Mouse (Mus musculus) mouse embryonic stem cell (cell line): Measurements from ENCODE around the gene Adarb2.

Source experiments
- in situ Hi-C, 2 experiments: fragments of 300-500 bp; cut with MboI; formaldehyde crosslinking; loops; 1 replicate in 1 of 2; 3 replicates in 1 of 2; pipeline ENCODE4 v1.14.3; 2019 to 2020; ENCODE audit warnings: low sequenced_read_pairs in 2 of 2, low pct_unique_long_range_greater_than_20kb in 1 of 2, mixed read lengths in 1 of 2; ENCODE audit not compliant: unreplicated experiment in 1 of 2

Adarb2 gene

GRCm38 (mm10) chr13:8476237-8476636 lies 273.6 kb downstream of the Adarb2 start:
- in situ Hi-C loops = no loop called here

- in situ Hi-C loops = no loop called here
Observed at GRCm38 (mm10) chr13:8478731-8479130, 276.1 kb downstream of the Adarb2 start.

- in situ Hi-C loops = no loop called here
Observed at GRCm38 (mm10) chr13:8479970-8480369, 277.3 kb downstream of the Adarb2 start.

- in situ Hi-C loops = no loop called here
Observed at GRCm38 (mm10) chr13:8481347-8481746, 278.7 kb downstream of the Adarb2 start.

GRCm38 (mm10) chr13:8484592-8485272 lies 282.1 kb downstream of the Adarb2 start:
- in situ Hi-C loops = no loop called here

GRCm38 (mm10) chr13:8487756-8488434 lies 285.2 kb downstream of the Adarb2 start:
- in situ Hi-C loops = no loop called here

GRCm38 (mm10) chr13:8493363-8493762 lies 290.7 kb downstream of the Adarb2 start:
- in situ Hi-C loops = no loop called here

GRCm38 (mm10) chr13:8499551-8499950 lies 296.9 kb downstream of the Adarb2 start:
- in situ Hi-C loops = no loop called here

- in situ Hi-C loops = no loop called here
Observed at GRCm38 (mm10) chr13:8511069-8511817, 308.6 kb downstream of the Adarb2 start.

- in situ Hi-C loops = no loop called here
Observed at GRCm38 (mm10) chr13:8515979-8516715, 313.5 kb downstream of the Adarb2 start.

GRCm38 (mm10) chr13:8519204-8519603 lies 316.5 kb downstream of the Adarb2 start:
- in situ Hi-C loops = no loop called here

- in situ Hi-C loops = no loop called here
Observed at GRCm38 (mm10) chr13:8525748-8526631, 323.3 kb downstream of the Adarb2 start.

- in situ Hi-C loops = no loop called here
Observed at GRCm38 (mm10) chr13:8534265-8535113, 331.8 kb downstream of the Adarb2 start.

GRCm38 (mm10) chr13:8538481-8538880 lies 335.8 kb downstream of the Adarb2 start:
- in situ Hi-C loops = no loop called here

- in situ Hi-C loops = no loop called here
Observed at GRCm38 (mm10) chr13:8538896-8539295, 336.2 kb downstream of the Adarb2 start.

GRCm38 (mm10) chr13:8542684-8543083 lies 340.0 kb downstream of the Adarb2 start:
- in situ Hi-C loops = no loop called here

GRCm38 (mm10) chr13:8552242-8552641 lies 349.6 kb downstream of the Adarb2 start:
- in situ Hi-C loops = no loop called here
